Mouse (Mus musculus): Measurements from ENCODE around the gene Glrx5.

- TF ChIP-seq CTCF (conservative IDR thresholded peaks at IDR 0.05 in 1 of 2, IDR thresholded peaks at IDR 0.05 in 1 of 2; ENCODE audit: low read depth in 2 of 2, low read length in 2 of 2) (no peak), ELF1 (IDR thresholded peaks at IDR 0.05; ENCODE audit: low read depth, low read length) (no peak), POLR2A (IDR thresholded peaks at IDR 0.05; ENCODE audit: low read depth, low read length) (no peak), MEF2A (IDR thresholded peaks at IDR 0.05; ENCODE audit: borderline replicate concordance, low read depth, low read length) (no peak)
These were observed 12.3 kb downstream of the Glrx5 start for GRCm38 (mm10) chr12:105044775-105045174.

Data from CH12.LX (cell line).